8 mouse cellular contexts compared by ENCODE assay signal in genomic region chr2:25534178-25534865, GRCm38 (mm10). TPM values are rescaled to one million over a fixed set of nuclear protein-coding genes. Genes with fewer than 3 reads are reported as not detected.
DNase-seq lines count a peak whose midpoint lies in the region; ATAC-seq and TF ChIP-seq lines count a peak whose summit lies in the region.

No protein-coding gene starts in this region.

- TF ChIP-seq POLR2A in CH12.LX (IDR thresholded peaks at IDR 0.05; ENCODE audit: low read depth, low read length) = peak; percentile 69
- no peak for TF ChIP-seq POLR2A in lung, adult 2 months (IDR thresholded peaks at IDR 0.05; ENCODE audit: borderline replicate concordance, extremely low read depth, low read depth, low read length)

- H3K27ac ChIP-seq in layer of hippocampus, adult 2 months = peak overlapping the region; percentile 19; the same call in 1 of the 2 replicates
- H3K27ac ChIP-seq in CH12.LX (ENCODE audit: insufficient read depth, low read depth) = peak overlapping the region; percentile 95
- H3K27ac ChIP-seq in heart, embryonic 14.5 days (replicated peaks in 1 of 2; ENCODE audit: control insufficient read depth in 1 of 2, insufficient read depth in 1 of 2, low read depth in 2 of 2, low read length in 2 of 2) = no peak overlapping the region

- peak in 1 of 2 experiments; percentile 41 for DNase-seq in layer of hippocampus, adult 2 months (ENCODE audit: low spot score in 2 of 2)
- DNase-seq in layer of hippocampus, adult 9-10 months (ENCODE audit: low spot score) = no peak
- DNase-seq in CH12.LX (ENCODE audit: extremely low read depth) = peak; percentile 90
- DNase-seq in cerebellum, adult 11 months = peak; percentile 72
- peak; percentile 76 for DNase-seq in lung, adult 2 months
- peak; percentile 83 to 85 for DNase-seq in spleen, postnatal 36 days (ENCODE audit: low spot score in 2 of 2)
- no peak for DNase-seq in frontal cortex, postnatal 25 days (ENCODE audit: low spot score in 2 of 2)

- WGBS in heart, embryonic 14.5 days = 64% methylated on average over 3 of the region's 3 CpGs
- WGBS in lung, adult 2 months = 36% methylated on average over 3 of the region's 3 CpGs

- no peak overlapping the region for H3K4me3 ChIP-seq in layer of hippocampus, adult 2 months
- no peak overlapping the region for H3K4me3 ChIP-seq in CH12.LX (replicated peaks in 1 of 3; ENCODE audit: low read depth in 2 of 3, low read length in 2 of 3, poor library complexity in 1 of 3)
- H3K4me3 ChIP-seq in heart, embryonic 14.5 days (ENCODE audit: control insufficient read depth in 1 of 2, insufficient read depth in 1 of 2, low read depth in 1 of 2, low read length in 2 of 2) = no peak overlapping the region
- no peak overlapping the region for H3K4me3 ChIP-seq in lung, adult 2 months (replicated peaks; ENCODE audit: extremely low read depth, low read depth, low read length)

- TF ChIP-seq CTCF in layer of hippocampus, adult 2 months (conservative IDR thresholded peaks at IDR 0.05) = no peak
- no peak for TF ChIP-seq CTCF in CH12.LX (conservative IDR thresholded peaks at IDR 0.05 in 1 of 2, IDR thresholded peaks at IDR 0.05 in 1 of 2; ENCODE audit: low read depth in 2 of 2, low read length in 2 of 2)
- no peak for TF ChIP-seq CTCF in lung, adult 2 months (IDR thresholded peaks at IDR 0.05; ENCODE audit: insufficient read depth, low read length)

- peaks cover 20 to 65% of the 10 kb centered on the region in 2 experiments for H3K4me1 ChIP-seq in CH12.LX (ENCODE audit: control insufficient read depth in 1 of 2, insufficient read depth in 2 of 2)
- H3K4me1 ChIP-seq in heart, embryonic 14.5 days (ENCODE audit: control insufficient read depth in 2 of 2, insufficient read depth in 2 of 2, low read length in 2 of 2) = peaks cover 0 to 8% of the 10 kb centered on the region in 2 experiments; a peak in 1 of 4 replicates
- H3K4me1 ChIP-seq in lung, adult 2 months (ENCODE audit: control insufficient read depth, insufficient read depth, low read length) = peaks cover 5% of the 10 kb centered on the region; the same call in 1 of the 2 replicates

- peak; percentile 77 for TF ChIP-seq EP300 in CH12.LX (IDR thresholded peaks at IDR 0.05; ENCODE audit: low read length)

- peaks cover 31% of the 10 kb centered on the region for H3K79me2 ChIP-seq in CH12.LX (replicated peaks; ENCODE audit: control insufficient read depth, extremely low read depth, insufficient read depth, poor library complexity, severe bottlenecking)

- H3K36me3 ChIP-seq in CH12.LX (replicated peaks in 1 of 2; ENCODE audit: control insufficient read depth in 1 of 2, insufficient read depth in 1 of 2, low read length in 1 of 2) = peaks cover 57 to 79% of the 10 kb centered on the region in 2 experiments
- peaks cover 87% of the 10 kb centered on the region for H3K36me3 ChIP-seq in heart, embryonic 14.5 days (ENCODE audit: control insufficient read depth, insufficient read depth, low read length)

- peak overlapping the region; percentile 46 for H3K4me2 ChIP-seq in CH12.LX (ENCODE audit: insufficient read depth, low read depth, poor library complexity, severe bottlenecking)
- no peak overlapping the region for H3K4me2 ChIP-seq in heart, embryonic 14.5 days (ENCODE audit: low read length)

- no peaks in the 10 kb centered on the region for H3K27me3 ChIP-seq in CH12.LX (replicated peaks)
- no peaks in the 10 kb centered on the region for H3K27me3 ChIP-seq in heart, embryonic 14.5 days (ENCODE audit: control insufficient read depth, insufficient read depth, low read length)

- dilution Hi-C loops in CH12.LX (cut with MboI; ENCODE audit: extremely low pct_ligation_motif_present, extremely low pct_unique_long_range_greater_than_20kb, low sequenced_read_pairs) = no loop called here

- no peaks in the 10 kb centered on the region for H3K9me3 ChIP-seq in CH12.LX (replicated peaks; ENCODE audit: low read length)
- H3K9me3 ChIP-seq in heart, embryonic 14.5 days (ENCODE audit: control insufficient read depth, low read length) = no peaks in the 10 kb centered on the region

- peak; percentile 41; the same call in 1 of the 2 replicates for ATAC-seq in heart, embryonic 14.5 days (ENCODE audit: insufficient number of reproducible peaks, insufficient read depth, low FRiP score, low read depth)

- no peak for TF ChIP-seq RAD21 in CH12.LX (IDR thresholded peaks at IDR 0.05; ENCODE audit: low read depth, low read length)

- in situ Hi-C loops in CH12.LX (cut with MboI; ENCODE audit: low pct_ligation_motif_present, low pct_unique_long_range_greater_than_20kb, low sequenced_read_pairs) = no loop called here

- H3K9ac ChIP-seq in CH12.LX (ENCODE audit: insufficient read depth, low read depth) = peak overlapping the region; percentile 61
- H3K9ac ChIP-seq in heart, embryonic 14.5 days (ENCODE audit: low read length) = no peak overlapping the region

TF ChIP-seq in CH12.LX, 34 proteins besides CTCF, POLR2A, EP300 and RAD21:
- 0 out of 2 replicates have a peak, but pooled peaks have one; percentile 9 for TF ChIP-seq JUN (IDR thresholded peaks at IDR 0.05; ENCODE audit: insufficient read depth, low read depth, low read length)
- peak; percentile 31; the same call in 1 of the 2 replicates for TF ChIP-seq SIN3A (IDR thresholded peaks at IDR 0.05; ENCODE audit: low read length)
- TF ChIP-seq ELF1 (IDR thresholded peaks at IDR 0.05; ENCODE audit: low read depth, low read length) = 0 out of 2 replicates have a peak, but pooled peaks have one; percentile 5
- no peak for TF ChIP-seq MAZ (IDR thresholded peaks at IDR 0.05; ENCODE audit: low read depth, low read length)
- peak; percentile 78; the same call in 1 of the 2 replicates for TF ChIP-seq MEF2A (IDR thresholded peaks at IDR 0.05; ENCODE audit: borderline replicate concordance, low read depth, low read length)
- peak; percentile 49 for TF ChIP-seq HCFC1 (IDR thresholded peaks at IDR 0.05; ENCODE audit: low read depth, low read length)
- TF ChIP-seq USF1 (IDR thresholded peaks at IDR 0.05; ENCODE audit: low read depth, low read length) = peak; percentile 89
- TF ChIP-seq ETS1 (conservative IDR thresholded peaks at IDR 0.05; ENCODE audit: low read depth, low read length) = peak; percentile 72
- peak; percentile 99 for TF ChIP-seq MYC (IDR thresholded peaks at IDR 0.05; ENCODE audit: low read depth, low read length)
- no peak for TF ChIP-seq PAX5 (IDR thresholded peaks at IDR 0.05; ENCODE audit: low read length)
- no peak for TF ChIP-seq JUND (conservative IDR thresholded peaks at IDR 0.05; ENCODE audit: low read depth, low read length)
- no peak for TF ChIP-seq TCF12 (IDR thresholded peaks at IDR 0.05; ENCODE audit: low read depth, low read length)
- no peak for TF ChIP-seq ZKSCAN1 (IDR thresholded peaks at IDR 0.05; ENCODE audit: borderline replicate concordance, low read depth, low read length)
- TF ChIP-seq MAX (IDR thresholded peaks at IDR 0.05; ENCODE audit: low read length) = peak; percentile 98
- peak; percentile 99 for TF ChIP-seq BHLHE40 (IDR thresholded peaks at IDR 0.05; ENCODE audit: low read depth, low read length)
- TF ChIP-seq MXI1 (IDR thresholded peaks at IDR 0.05; ENCODE audit: low read depth, low read length) = peak; percentile 79; the same call in 1 of the 2 replicates
- peak; percentile 81 for TF ChIP-seq USF2 (conservative IDR thresholded peaks at IDR 0.05; ENCODE audit: low read depth, low read length)
- peak; percentile 69 for TF ChIP-seq TBP (conservative IDR thresholded peaks at IDR 0.05; ENCODE audit: low read depth, low read length)
- no peak for TF ChIP-seq POLR2AphosphoS2 (IDR thresholded peaks at IDR 0.05; ENCODE audit: low read depth, low read length)
- TF ChIP-seq MAFK (IDR thresholded peaks at IDR 0.05; ENCODE audit: insufficient replicate concordance, low read length) = no peak

RNA-seq across cellular contexts. Expression of gene Traf2, which starts 12.4 kb away (rescaled TPM):
- 10 to 100 TPM; 10.9 to 12.0 TPM for total RNA-seq in layer of hippocampus, adult 2 months (2021)
- total RNA-seq in CH12.LX (2012; rRNA removed) = 25.1 and 27.7 TPM in 2 replicates
- 17.9 and 19.3 TPM in 2 replicates for total RNA-seq in CH12.LX (2014; rRNA removed)
- polyA plus RNA-seq in CH12.LX (2012; ENCODE audit: insufficient read length, low read depth) = 26.3 and 26.4 TPM in 2 replicates
- polyA plus RNA-seq in heart, embryonic 14.5 days (2014; fragmentation: Nextera tagmentation; extraction: Ambion mirVana) = 19.1 and 19.8 TPM in 2 replicates
- polyA plus RNA-seq in lung, adult 2 months (2012; rRNA removed) = 13.8 and 16.2 TPM in 2 replicates

RNA-seq across cellular contexts. Expression of gene Edf1, which starts 23.3 kb away (rescaled TPM):
- 100 to 1,000 TPM; 193 to 200 TPM for total RNA-seq in layer of hippocampus, adult 2 months (2021)
- total RNA-seq in CH12.LX (2012; rRNA removed) (215 and 223 TPM in 2 replicates), CH12.LX (2014; rRNA removed) (187 and 188 TPM in 2 replicates)
- polyA plus RNA-seq in CH12.LX (2012; ENCODE audit: insufficient read length, low read depth) = 202 and 275 TPM in 2 replicates
- 279 and 319 TPM in 2 replicates for polyA plus RNA-seq in heart, embryonic 14.5 days (2014; fragmentation: Nextera tagmentation; extraction: Ambion mirVana)
- 94.0 and 106 TPM in 2 replicates for polyA plus RNA-seq in lung, adult 2 months (2012; rRNA removed)

RNA-seq across cellular contexts. Expression of gene C8g, which starts 32.8 kb away (rescaled TPM):
- 1 to 10 TPM in 1 of 2 experiments, under 1 TPM in 1; 0.97 to 1.5 TPM for total RNA-seq in layer of hippocampus, adult 2 months (2021)
- 1.2 and 2.7 TPM in 2 replicates for total RNA-seq in CH12.LX (2012; rRNA removed)
- 1.2 TPM in 2 replicates for total RNA-seq in CH12.LX (2014; rRNA removed)
- 1.7 and 2.0 TPM in 2 replicates for polyA plus RNA-seq in CH12.LX (2012; ENCODE audit: insufficient read length, low read depth)
- polyA plus RNA-seq in heart, embryonic 14.5 days (2014; fragmentation: Nextera tagmentation; extraction: Ambion mirVana) = 2.9 and 4.9 TPM in 2 replicates
- polyA plus RNA-seq in lung, adult 2 months (2012; rRNA removed) = 2.5 and 2.7 TPM in 2 replicates

RNA-seq across cellular contexts. Expression of gene Fbxw5, which starts 33.8 kb away (rescaled TPM):
- 100 to 1,000 TPM; 109 to 120 TPM for total RNA-seq in layer of hippocampus, adult 2 months (2021)
- total RNA-seq in CH12.LX (2012; rRNA removed) (36.8 and 37.4 TPM in 2 replicates), CH12.LX (2014; rRNA removed) (31.9 and 34.3 TPM in 2 replicates)
- polyA plus RNA-seq in CH12.LX (2012; ENCODE audit: insufficient read length, low read depth) = 37.0 and 40.4 TPM in 2 replicates
- polyA plus RNA-seq in heart, embryonic 14.5 days (2014; fragmentation: Nextera tagmentation; extraction: Ambion mirVana) = 82.8 and 85.2 TPM in 2 replicates
- polyA plus RNA-seq in lung, adult 2 months (2012; rRNA removed) = 23.1 and 37.4 TPM in 2 replicates

RNA-seq across cellular contexts. Expression of gene Mamdc4, which starts 40.3 kb away (rescaled TPM):
- 1 to 10 TPM; 2.8 to 3.5 TPM for total RNA-seq in layer of hippocampus, adult 2 months (2021)
- total RNA-seq in CH12.LX (2012; rRNA removed) (29.2 and 34.9 TPM in 2 replicates), CH12.LX (2014; rRNA removed) (0.65 and 4.4 TPM in 2 replicates)
- 4.9 and 11.5 TPM in 2 replicates for polyA plus RNA-seq in CH12.LX (2012; ENCODE audit: insufficient read length, low read depth)
- polyA plus RNA-seq in heart, embryonic 14.5 days (2014; fragmentation: Nextera tagmentation; extraction: Ambion mirVana) = 1.4 and 1.9 TPM in 2 replicates
- 10.2 and 11.5 TPM in 2 replicates for polyA plus RNA-seq in lung, adult 2 months (2012; rRNA removed)

Comparison
In these comparisons a context has a peak if more than half of its experiments do, and no peak if none do; other contexts are left out.
1. DNase-seq: peak in CH12.LX (single experiment), cerebellum, adult 11 months (single experiment), lung, adult 2 months (single experiment) and spleen, postnatal 36 days (2 of 2); none in layer of hippocampus, adult 9-10 months (single experiment) and frontal cortex, postnatal 25 days (0 of 2).
2. H3K27ac ChIP-seq: peak in layer of hippocampus, adult 2 months (single experiment) and CH12.LX (single experiment); none in heart, embryonic 14.5 days (0 of 2).